Mouse (Mus musculus) urinary bladder, postnatal 4 days (tissue): ENCODE measurements around the gene Tgfbi.

Source experiments
- DNase-seq, 2 experiments: peaks; one replicate each; pipeline ENCODE4 v3.0.0; 2021 to 2022; ENCODE audit warnings: low spot score in 2 of 2

The Tgfbi gene

DNA sequence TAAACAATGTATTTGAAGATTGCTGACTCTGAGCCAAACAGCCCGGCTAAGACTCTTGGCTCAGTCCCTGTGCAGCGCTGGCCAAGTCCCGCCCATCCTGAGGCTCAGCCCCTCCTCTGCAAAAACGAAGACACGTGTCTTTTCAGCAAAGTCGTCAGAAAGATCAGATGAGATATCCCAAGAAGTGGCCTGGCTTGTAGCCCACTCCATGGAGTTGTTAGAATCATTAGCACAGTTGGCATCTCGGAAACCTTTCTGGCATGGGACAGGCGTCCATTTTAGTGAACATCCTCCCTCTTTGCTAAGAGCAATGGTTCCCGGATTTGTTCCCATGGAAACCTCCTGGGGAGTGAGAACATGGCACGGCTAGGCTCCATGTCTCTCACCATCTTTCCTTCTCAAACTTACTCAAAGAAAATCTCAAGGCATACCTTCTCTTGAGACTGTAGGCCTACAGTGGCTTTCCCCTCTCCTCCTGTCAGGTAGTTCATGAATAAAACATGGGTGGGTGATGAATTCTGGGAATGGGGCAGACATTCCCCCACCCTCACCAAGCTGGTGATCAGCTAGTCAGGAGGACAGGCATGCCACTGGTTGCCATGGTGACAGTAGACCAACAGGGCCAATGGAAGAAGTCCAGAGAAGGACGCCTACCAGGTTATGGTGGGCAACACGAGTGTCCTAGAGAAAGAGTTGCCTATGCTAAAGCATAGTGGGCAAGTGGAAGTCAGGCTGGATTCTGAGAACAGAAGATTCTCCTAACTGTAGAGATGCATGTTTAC is 11.3 kb upstream of the Tgfbi start:
- DNase-seq, result peak; percentile 54 to 73

DNA sequence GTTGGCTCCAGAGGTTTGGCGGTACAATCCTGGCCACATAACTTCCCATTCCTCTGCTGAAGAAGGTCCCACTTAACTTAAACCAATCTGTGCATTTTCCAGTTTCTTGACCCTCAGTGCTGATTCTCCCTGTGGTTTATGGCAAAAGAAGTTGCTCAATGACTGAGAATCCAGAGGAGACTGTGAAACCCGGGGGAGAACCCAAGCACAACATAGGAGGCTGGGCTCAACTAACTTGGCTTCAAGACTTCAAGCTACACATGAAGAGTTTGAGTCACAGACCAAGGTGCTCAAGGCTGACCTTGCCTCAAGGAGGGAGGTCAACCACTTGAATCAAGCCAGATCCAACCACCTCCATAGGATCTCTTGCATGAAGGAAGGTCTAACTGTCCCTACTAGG is 9.8 kb upstream of the Tgfbi start:
- no peak for DNase-seq

GRCm38 (mm10) chr13:56600216-56600890 is 9.0 kb upstream of the Tgfbi start:
- peak; percentile 66 to 79 for DNase-seq

DNA sequence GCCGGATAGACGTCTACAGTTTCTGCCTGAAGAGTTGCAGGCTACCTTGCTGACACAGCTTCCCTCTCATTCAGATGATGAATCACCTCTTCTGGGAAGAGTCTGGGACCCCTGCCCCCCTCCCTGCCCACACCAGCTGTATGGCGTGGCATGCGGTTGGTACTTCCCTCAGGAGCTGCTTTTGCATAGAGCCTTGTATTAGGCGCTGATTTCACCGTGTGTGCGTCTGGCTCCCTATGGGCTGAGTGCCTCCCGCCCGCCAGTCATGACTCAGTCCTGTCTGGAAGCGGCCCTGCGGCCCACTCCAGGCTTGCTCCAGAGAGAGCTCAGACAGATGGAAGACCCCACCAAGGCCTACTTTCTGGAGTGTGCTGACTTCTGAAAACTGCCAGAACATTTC is 8.1 kb upstream of the Tgfbi start:
- peak in 1 of 2 experiments; percentile 68 for DNase-seq

GRCm38 (mm10) chr13:56605503-56605902 is 3.8 kb upstream of the Tgfbi start:
- no peak for DNase-seq

DNA sequence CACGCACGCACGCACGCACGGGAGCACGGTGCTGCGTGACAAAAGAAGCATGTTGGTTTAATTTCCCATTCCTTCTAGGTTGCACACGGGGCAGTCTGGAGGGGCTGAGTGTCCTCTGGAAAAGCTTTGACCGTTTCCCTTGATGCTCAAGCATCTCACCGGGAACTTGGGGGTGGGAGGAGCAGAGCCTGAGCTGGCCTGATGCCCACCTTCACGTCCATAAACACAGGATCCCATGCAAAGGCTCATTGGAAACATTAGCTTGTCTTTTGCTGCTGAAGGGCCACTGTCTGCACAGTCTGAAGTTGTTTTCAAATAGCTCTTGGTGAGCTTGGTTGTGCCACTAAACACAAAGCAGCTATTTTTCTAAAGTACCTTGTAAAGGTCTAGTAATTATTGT is 2.6 kb upstream of the Tgfbi start:
- no peak for DNase-seq

GRCm38 (mm10) chr13:56607225-56607624 is 2.1 kb upstream of the Tgfbi start:
- no peak for DNase-seq

DNA sequence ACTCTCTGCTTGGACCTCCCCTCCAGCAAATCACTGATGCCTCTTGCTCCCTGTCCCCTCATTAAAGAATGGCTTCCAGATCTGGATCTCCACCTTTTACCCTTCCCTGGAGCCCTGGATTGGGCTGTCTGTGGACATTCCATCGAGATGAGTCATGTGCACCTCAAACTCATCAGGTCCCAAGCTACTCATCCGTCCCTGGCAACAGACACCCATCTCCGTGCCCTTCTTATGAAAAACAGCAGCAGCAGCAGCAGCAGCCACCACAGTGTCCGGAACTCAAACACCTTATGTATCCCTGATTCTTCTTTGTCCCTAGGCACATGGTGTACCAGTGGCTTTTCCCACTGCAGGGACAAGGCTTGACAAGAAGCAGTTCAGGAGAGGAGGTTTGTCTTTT is 1.5 kb upstream of the Tgfbi start:
- no peak for DNase-seq

- no peak for DNase-seq
Measured at GRCm38 (mm10) chr13:56611129-56611528, 1.8 kb downstream of the Tgfbi start.

- no peak for DNase-seq
Measured at GRCm38 (mm10) chr13:56611741-56612140, 2.4 kb downstream of the Tgfbi start.

- DNase-seq, result no peak
Measured at GRCm38 (mm10) chr13:56612331-56612730, 3.0 kb downstream of the Tgfbi start.

DNA sequence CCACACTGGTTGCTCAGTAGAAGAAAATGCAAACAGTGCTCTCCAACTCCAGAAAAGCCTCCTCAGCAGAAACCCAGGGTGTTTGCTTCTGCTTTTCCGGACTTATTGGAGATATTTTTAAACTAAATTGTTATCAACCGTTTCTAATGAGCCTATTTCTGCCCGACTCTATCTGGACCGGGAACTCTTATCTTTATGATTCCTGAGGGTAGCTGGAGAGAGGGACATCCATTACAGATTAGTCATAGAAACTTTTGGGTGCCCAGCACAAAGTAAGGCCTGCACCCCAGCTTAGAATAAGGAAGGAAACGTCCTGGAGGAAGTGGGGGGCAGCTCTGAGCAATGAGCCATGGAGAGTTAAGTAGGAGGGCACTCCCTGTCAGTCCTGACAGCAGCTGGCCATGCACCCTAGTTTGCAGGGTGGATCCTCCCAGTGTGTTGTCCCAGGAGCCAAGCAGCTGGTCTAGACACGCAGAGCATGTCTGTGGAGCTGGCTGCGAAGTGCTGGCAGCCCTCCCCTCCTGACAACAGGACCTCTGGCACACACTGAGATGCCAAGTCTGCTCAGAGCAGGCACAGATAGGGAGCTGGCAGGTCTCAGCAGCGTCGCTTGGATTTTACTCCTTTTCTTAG is 4.2 kb downstream of the Tgfbi start:
- DNase-seq, result peak in 1 of 2 experiments; percentile 60

- DNase-seq, result no peak
Measured at GRCm38 (mm10) chr13:56614768-56615167, 5.4 kb downstream of the Tgfbi start.

- DNase-seq, result no peak
Measured at GRCm38 (mm10) chr13:56615223-56615622, 5.9 kb downstream of the Tgfbi start.

DNA sequence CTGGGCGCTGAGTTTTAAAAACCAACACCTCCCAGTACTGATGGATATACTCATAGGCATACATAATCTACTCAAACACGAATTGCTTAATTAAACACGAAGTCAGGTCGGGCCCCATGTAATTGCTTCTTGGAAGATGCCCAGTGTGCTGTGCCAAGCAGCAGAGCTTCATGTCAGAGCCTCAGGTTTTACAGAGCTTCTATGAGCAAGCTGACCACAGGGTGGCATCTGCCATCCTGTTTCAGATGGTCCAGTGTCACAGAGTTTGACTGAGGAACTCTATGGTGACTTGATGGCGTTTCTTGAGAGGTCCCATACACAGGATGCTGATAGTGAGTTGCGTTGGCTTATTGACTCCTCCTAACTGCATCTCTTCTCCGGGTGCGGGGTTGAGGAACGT is 6.5 kb downstream of the Tgfbi start:
- no peak for DNase-seq

DNA sequence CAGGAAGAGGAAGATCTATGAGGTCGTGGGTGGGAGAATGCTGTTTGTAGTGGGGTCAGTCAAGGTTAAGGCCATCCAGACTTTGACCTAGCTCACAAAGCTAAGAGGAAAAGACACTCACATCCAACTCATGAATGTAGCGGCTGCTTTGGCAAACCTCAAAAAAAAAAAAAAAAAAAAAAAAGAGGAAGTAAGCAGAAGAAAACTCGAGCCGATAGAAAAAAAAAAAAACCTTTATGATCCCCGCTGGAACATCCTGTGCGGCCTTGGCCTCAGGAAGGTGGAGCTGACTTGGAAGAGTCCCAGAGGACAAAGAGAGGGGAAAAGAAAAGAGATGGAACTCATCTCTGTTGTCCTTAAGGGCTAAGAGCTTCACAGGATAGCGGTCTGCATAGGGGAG is 7.1 kb downstream of the Tgfbi start:
- DNase-seq, result no peak

DNA sequence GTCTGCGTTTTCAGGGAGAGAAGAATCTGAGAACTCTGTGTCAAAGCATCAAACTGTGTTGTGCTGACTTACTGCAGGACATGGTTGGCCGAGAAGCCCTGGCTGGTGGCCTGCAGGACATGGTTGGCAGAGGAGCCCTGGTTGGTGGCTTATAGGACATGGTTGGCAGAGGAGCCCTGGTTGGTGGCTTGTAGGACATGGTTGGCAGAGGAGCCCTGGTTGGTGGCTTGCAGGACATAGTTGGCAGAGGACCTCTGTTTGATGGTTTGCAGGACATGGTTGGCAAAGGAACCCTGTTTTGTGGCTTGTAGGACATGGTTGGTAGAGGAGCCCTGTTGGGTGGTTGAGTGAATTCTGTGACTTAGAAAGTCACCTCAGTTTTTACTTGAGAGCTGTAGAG is 7.9 kb downstream of the Tgfbi start:
- no peak for DNase-seq

DNA sequence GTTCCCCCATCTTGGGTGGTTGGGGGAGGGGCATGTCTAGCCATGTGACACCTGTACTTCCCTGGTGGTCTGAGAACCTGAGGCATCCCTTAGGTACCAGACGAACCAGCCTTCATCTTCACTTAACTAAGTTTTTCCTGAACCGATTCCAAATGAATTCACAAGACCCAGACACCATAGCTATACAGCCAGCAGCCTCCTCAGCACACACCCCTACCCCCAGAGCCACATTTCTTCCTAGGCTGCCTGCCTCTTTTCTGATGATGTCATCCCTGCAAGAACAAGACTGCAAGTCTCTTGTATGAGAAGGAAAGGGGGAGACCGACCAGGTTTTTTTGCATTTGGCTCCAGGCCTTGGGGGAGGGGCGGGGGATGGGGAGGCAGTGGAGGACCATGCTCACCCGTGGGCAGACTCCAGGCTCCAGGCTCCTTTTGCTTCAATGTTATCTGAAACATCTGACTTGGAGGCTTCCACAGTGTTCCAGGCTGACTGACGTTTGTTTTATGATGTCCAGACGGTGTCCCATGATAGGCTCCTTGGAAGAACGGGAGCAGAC is 13.0 kb downstream of the Tgfbi start:
- no peak for DNase-seq

DNA sequence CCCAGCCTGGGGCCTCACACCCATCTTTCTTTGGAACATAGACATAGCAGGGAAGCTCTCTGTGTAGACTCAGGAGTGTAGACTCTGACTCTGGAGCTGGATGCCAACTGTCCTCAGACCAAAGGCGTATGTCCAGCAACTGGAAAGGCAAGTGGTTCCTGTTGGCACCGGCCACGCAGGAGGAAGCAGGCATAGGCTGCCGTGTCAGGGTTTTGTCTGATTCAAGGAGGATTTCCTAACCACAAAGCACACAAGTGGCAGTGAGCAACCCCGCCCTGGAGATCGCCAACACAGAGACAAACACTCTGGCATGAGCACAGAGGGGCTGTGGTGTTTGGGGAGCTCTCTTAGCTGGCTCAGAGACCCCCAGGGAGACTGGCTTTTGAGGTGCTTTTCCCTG is 17.2 kb downstream of the Tgfbi start:
- no peak for DNase-seq

DNA sequence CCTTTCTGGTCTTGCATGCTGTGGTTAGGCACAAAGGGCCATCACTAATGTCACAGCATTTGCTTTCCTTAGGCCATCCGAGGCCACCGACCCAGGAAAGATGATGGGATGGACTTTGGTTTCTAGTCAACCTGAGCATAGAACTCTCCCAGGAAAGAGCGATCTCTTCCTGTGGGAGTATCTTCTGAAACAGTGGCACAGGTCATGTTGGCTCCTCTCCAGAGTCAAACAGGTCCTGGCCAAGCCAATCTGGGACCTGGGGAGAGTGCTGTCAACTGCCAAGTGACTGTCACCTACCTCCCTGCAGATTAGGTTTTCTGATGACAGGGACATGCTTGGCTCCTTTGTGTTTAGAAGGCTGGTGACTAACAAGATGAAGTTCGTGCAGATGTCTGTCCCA is 20.8 kb downstream of the Tgfbi start:
- DNase-seq, result no peak

DNA sequence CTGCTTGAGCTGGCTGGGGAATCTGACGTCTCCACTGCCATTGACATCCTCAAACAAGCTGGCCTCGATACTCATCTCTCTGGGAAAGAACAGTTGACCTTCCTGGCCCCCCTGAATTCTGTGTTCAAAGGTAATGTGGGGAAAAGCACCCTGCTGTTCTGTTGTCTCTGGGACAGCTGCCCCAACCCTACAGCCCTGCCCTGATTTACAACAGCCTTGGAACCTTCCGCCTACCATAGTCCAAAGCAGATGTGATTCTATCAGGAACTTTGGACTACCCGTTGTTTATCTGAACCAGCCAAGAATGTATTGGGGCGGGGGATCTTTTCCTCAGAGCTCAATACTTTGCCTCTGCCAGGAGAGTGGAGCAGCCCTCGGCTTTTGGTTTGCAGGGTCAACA is 21.2 kb downstream of the Tgfbi start:
- no peak for DNase-seq

DNA sequence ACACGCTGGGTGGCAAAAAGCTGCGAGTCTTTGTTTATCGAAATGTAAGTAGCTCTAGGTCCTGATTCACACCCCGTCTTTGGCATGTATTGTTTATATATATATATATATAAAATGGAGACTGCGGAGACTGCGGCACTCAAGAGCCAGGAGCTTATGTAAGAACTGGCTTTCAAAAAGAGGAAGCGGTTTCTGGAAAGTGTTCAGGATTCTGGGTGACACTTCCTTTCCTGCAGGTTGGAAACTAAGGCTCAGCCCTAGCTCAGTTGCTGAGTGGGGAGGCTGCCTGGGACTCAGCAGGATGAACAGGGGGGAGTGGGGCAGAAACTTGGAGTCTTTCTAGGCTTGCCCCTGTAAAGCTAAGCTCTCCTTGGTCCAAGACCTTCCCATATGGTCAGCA is 22.0 kb downstream of the Tgfbi start:
- DNase-seq, result no peak

DNA sequence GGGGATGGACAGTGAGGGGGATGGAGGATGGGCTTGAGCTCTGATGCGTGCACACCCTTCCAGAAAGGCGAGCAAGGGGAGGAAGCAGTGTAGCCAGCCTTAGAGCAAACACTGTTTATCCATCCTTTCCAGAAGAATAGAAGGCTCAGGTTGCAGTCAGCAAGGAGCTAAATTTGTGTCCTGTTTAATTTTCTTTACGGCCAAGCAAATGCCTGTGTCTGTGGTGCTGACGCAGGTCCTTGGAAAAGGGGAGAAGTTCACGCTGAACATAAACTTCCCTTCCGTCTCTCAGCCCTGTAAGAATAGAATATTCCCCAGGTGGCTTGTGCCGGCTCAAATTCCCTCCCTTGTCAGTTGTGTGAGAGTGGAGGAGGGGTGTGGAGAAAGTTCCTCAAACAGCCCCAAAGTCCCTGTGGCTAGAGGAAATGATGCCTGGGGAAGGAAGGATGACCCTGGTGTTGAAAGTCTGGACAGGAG is 24.9 kb downstream of the Tgfbi start:
- DNase-seq, result no peak
